Mouse (Mus musculus): Measurements from ENCODE around the gene Smlr1. TPM values are rescaled to one million over a fixed set of nuclear protein-coding genes. Genes with fewer than 3 reads are reported as not detected.

The Smlr1 gene
- polyA plus RNA-seq, 1 experiment from 2014 or later: 2.2 TPM

Other genes starting within 250 kb of the Smlr1 start
- 21.6 and 25.3 TPM in 2 replicates for gene Akap7, start 228.4 kb downstream of the Smlr1 start, polyA plus RNA-seq (2014; fragmentation: Nextera tagmentation; extraction: Ambion mirVana)
- 29.6 and 31.1 TPM in 2 replicates for gene Epb41l2, start 176.5 kb downstream of the Smlr1 start, polyA plus RNA-seq (2014; fragmentation: Nextera tagmentation; extraction: Ambion mirVana)

All from liver, embryonic 11.5 days (tissue).